Mouse (Mus musculus) lung, postnatal 0 days (tissue): ENCODE results near the gene Trim46.

Source experiments
- CTCF ChIP-seq: IDR thresholded peaks from 2 replicates; pipeline ENCODE4 v1.5.1; 2016; ENCODE audit warnings: antibody characterized with exemption, mild to moderate bottlenecking
- EP300 ChIP-seq: IDR thresholded peaks from 2 replicates; pipeline ENCODE4 v1.6.1; 2016; ENCODE audit warnings: antibody characterized with exemption, mild to moderate bottlenecking, control low read depth

DNA sequence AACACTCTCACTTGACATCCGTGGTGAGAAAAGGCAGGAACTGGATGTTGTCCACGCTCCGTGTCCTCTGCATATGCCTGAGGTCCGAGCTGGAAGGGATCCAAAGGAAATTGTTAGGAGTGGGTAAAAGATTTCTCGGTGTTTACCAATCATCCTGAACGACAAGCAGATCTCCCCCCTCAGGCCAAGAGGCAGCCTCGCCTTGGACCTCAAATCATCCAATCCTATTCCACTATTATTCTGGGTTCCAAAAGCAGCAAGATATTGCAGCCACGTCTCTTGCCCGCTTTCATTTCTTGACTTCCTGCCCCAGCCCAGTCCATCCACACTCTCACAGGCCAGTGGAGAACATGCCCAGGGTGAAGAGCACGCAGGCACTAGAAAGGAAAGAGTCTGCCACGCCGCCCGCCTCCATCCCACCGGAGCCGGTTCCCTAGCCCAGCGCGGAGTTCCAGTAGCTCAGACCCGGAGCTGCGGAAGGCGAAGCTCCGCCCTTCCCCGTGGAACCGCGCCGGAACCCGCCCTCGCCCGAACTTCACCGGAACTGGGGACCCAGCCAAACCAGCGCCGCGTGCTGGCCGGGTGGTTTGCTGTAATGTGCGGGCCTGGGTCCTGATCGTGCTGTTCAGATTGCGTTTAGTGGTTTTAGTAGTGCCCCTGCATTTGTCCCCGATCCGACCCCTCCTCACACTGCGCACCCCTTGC is 24.1 kb upstream of the Trim46 start, which contains the start of gene Slc50a1:
- TF ChIP-seq CTCF (peak; percentile 73), EP300 (no peak)
